Mouse (Mus musculus) liver, adult 10 weeks (tissue): Measurements from ENCODE around the gene Pacs2. TPM values are rescaled to one million over a fixed set of nuclear protein-coding genes. Genes with fewer than 3 reads are reported as not detected.

Source experiments
- polyA plus RNA-seq: library from polyadenylated mRNA; stranded (reverse); fragments of 350-450 nt; fragmentation: Illumina TruSeq; extraction: RNeasy Lipid Tissue Mini Kit (QIAGEN cat#74804); gene quantifications from one replicate; pipeline ENCODE4 v1.2.3, GENCODE M21; 2014; ENCODE audit warnings: low read depth, low replicate concordance

Pacs2 gene
- 3.1 TPM for polyA plus RNA-seq

GRCm38 (mm10) chr12:113013604-113014558 is at the start of gene Pacs2:
Gene Pacs2, plus strand, starts transcription at chr12:113014508.

GRCm38 (mm10) chr12:112976371-112977073 is 37.8 kb upstream of the Pacs2 start, which contains the start of gene Btbd6:
Gene Btbd6, plus strand, starts transcription at chr12:112976482.

GRCm38 (mm10) chr12:113000294-113001132 is 13.8 kb upstream of the Pacs2 start, which contains the start of gene Brf1:
Gene Brf1, minus strand, starts transcription at chr12:113000704.

GRCm38 (mm10) chr12:113074329-113075062 is 60.2 kb downstream of the Pacs2 start, which contains the start of gene Tex22:
Gene Tex22, plus strand, starts transcription at chr12:113074502.

GRCm38 (mm10) chr12:113097749-113098281 is 83.5 kb downstream of the Pacs2 start, which contains the start of gene Mta1:
Gene Mta1, plus strand, starts transcription at chr12:113098278.

Other genes with a start within 250 kb of the Pacs2 start
- gene Ahnak2, start 211.9 kb upstream of the Pacs2 start, polyA plus RNA-seq = not detected
- not detected for gene Clba1, start 205.6 kb upstream of the Pacs2 start, polyA plus RNA-seq
- gene Cdca4, start 185.1 kb upstream of the Pacs2 start, polyA plus RNA-seq = 1.6 TPM
- gene Gpr132, start 146.3 kb upstream of the Pacs2 start, polyA plus RNA-seq = not detected
- gene Jag2, start 84.7 kb upstream of the Pacs2 start, polyA plus RNA-seq = not detected
- 1.1 TPM for gene Nudt14, start 72.4 kb upstream of the Pacs2 start, polyA plus RNA-seq
- gene Btbd6, start 38.0 kb upstream of the Pacs2 start, polyA plus RNA-seq = 1.5 TPM
- gene Brf1, start 13.8 kb upstream of the Pacs2 start, polyA plus RNA-seq = 6.3 TPM
- not detected for gene Tex22, start 60.0 kb downstream of the Pacs2 start, polyA plus RNA-seq
- 5.7 TPM for gene Mta1, start 83.8 kb downstream of the Pacs2 start, polyA plus RNA-seq
- 2.4 TPM for gene Crip2, start 125.7 kb downstream of the Pacs2 start, polyA plus RNA-seq
- gene Crip1, start 131.8 kb downstream of the Pacs2 start, polyA plus RNA-seq = not detected
- gene Tedc1, start 141.9 kb downstream of the Pacs2 start, polyA plus RNA-seq = not detected
- not detected for gene Tmem121, start 171.4 kb downstream of the Pacs2 start, polyA plus RNA-seq